Mouse (Mus musculus) lung, adult 18-20 months (tissue): ENCODE results near the gene Enpp3.

ENCODE experiments used
- DNase-seq, 2 experiments: peaks; one replicate each; pipeline ENCODE4 v3.0.0; 2022; ENCODE audit warnings: mixed read lengths in 2 of 2

The Enpp3 gene

GRCm38 (mm10) chr10:24842676-24843075, at the start of gene Enpp3:
Enpp3 (minus strand) TSS chr10:24842823.
- no peak for DNase-seq

GRCm38 (mm10) chr10:24888343-24888742, 45.7 kb upstream of the Enpp3 start:
- DNase-seq: no peak

- DNase-seq: no peak
Measured at GRCm38 (mm10) chr10:24886008-24886407, 43.4 kb upstream of the Enpp3 start.

- no peak for DNase-seq
Measured at GRCm38 (mm10) chr10:24873624-24874023, 31.0 kb upstream of the Enpp3 start.

GRCm38 (mm10) chr10:24869760-24870290, 27.2 kb upstream of the Enpp3 start, which contains the start of gene Med23:
Med23 (plus strand) TSS chr10:24869986.
- DNase-seq: peak; percentile 97 to 98

GRCm38 (mm10) chr10:24864434-24864833, 21.8 kb upstream of the Enpp3 start:
- DNase-seq: peak in 1 of 2 experiments; percentile 2

GRCm38 (mm10) chr10:24863146-24863545, 20.5 kb upstream of the Enpp3 start:
- no peak for DNase-seq

GRCm38 (mm10) chr10:24841998-24842397, 625 bp downstream of the Enpp3 start:
- no peak for DNase-seq

GRCm38 (mm10) chr10:24840795-24841194, 1.8 kb downstream of the Enpp3 start:
- DNase-seq: no peak

- DNase-seq: no peak
Measured at GRCm38 (mm10) chr10:24836366-24837038, 6.1 kb downstream of the Enpp3 start.

- no peak for DNase-seq
Measured at GRCm38 (mm10) chr10:24835702-24836342, 6.8 kb downstream of the Enpp3 start.

- DNase-seq: no peak
Measured at GRCm38 (mm10) chr10:24834634-24835371, 7.8 kb downstream of the Enpp3 start.

- DNase-seq: no peak
Measured at GRCm38 (mm10) chr10:24832306-24832705, 10.3 kb downstream of the Enpp3 start.

- DNase-seq: no peak
Measured at GRCm38 (mm10) chr10:24831377-24832095, 11.1 kb downstream of the Enpp3 start.

GRCm38 (mm10) chr10:24830448-24830847, 12.2 kb downstream of the Enpp3 start:
- no peak for DNase-seq

GRCm38 (mm10) chr10:24828136-24828535, 14.5 kb downstream of the Enpp3 start:
- DNase-seq: no peak

- no peak for DNase-seq
Measured at GRCm38 (mm10) chr10:24826130-24826529, 16.5 kb downstream of the Enpp3 start.

GRCm38 (mm10) chr10:24825456-24826081, 17.1 kb downstream of the Enpp3 start:
- no peak for DNase-seq

- no peak for DNase-seq
Measured at GRCm38 (mm10) chr10:24824621-24825020, 18.0 kb downstream of the Enpp3 start.

GRCm38 (mm10) chr10:24823697-24824535, 18.7 kb downstream of the Enpp3 start:
- DNase-seq: no peak

- DNase-seq: no peak
Measured at GRCm38 (mm10) chr10:24823265-24823664, 19.4 kb downstream of the Enpp3 start.
